Mouse (Mus musculus) G1E (cell line): ENCODE results near the gene Siah1a.

ENCODE experiments used
- CTCF ChIP-seq: IDR thresholded peaks from 2 replicates; pipeline ENCODE4 v1.5.1; 2012; ENCODE audit warnings: low read depth, low read length, inconsistent platforms, mixed read lengths
- GATA1 ChIP-seq: IDR thresholded peaks from 2 replicates; pipeline ENCODE4 v1.6.1; 2012; ENCODE audit warnings: borderline replicate concordance, low read length, inconsistent platforms, mixed read lengths
- GATA2 ChIP-seq: IDR thresholded peaks from 2 replicates; pipeline ENCODE4 v1.6.1; 2012; ENCODE audit warnings: low read depth, low read length, inconsistent platforms, borderline replicate concordance
- POLR2AphosphoS5 ChIP-seq: IDR thresholded peaks from 2 replicates; pipeline ENCODE4 v1.6.1; 2012; ENCODE audit warnings: low read depth, low read length, inconsistent platforms; ENCODE audit not compliant: insufficient replicate concordance
- TAL1 ChIP-seq: conservative IDR thresholded peaks from 2 replicates; pipeline ENCODE4 v1.6.1; 2012; ENCODE audit warnings: low read depth, low read length, inconsistent platforms, mixed read lengths

DNA sequence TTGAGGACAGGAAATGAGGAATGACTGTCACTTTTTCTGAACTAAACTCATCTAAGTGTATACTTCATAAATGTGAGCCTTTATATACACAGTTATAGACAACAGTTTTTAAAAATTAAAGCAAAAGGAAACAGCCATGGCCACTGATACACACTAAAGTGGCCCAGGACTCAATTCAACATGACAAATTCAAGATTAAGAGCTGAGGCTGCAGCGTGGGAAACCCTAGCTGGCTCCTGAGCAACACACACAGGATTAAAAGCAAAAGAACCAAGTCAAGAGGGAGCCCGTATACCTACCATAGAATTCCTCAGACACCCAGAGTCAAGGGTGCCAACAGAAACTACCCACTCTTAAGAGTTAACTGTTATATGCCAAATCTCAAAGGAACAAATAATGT, 24.2 kb downstream of the Siah1a start:
- TF ChIP-seq CTCF, result no peak
- no peak for TF ChIP-seq GATA1
- no peak for TF ChIP-seq GATA2
- no peak for TF ChIP-seq POLR2AphosphoS5
- no peak for TF ChIP-seq TAL1
